Mouse (Mus musculus): ENCODE measurements around the gene Cyp2d11. TPM values are rescaled to one million over a fixed set of nuclear protein-coding genes. Genes with fewer than 3 reads are reported as not detected.

Gene Cyp2d11
- total and polyA plus RNA-seq, 3 experiments = not detected

DNA sequence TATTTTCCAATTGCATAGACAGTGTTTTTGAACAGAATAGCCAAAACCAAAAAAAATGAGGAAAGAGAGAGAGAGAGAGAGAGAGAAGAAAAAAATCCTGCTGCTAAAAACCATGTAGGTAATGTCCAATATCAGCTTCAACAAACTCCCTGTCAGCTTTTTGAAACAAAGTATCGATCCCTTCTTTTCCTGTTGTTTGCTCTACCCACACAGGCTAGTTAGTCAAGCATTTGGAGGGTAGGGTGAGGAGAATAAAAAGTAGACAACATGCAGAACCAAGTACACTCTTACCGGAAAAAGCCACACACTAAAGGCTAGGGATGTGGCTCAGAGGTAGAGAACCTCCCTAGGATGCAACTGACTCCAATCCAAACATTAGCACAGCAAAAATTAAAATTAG is 8.1 kb downstream of the Cyp2d11 start:
- Histone ChIP-seq H3K9me3 (replicated peaks) (no peaks in the 10 kb centered on the region), H3K36me3 (replicated peaks) (no peaks in the 10 kb centered on the region), H3K4me1 (ENCODE audit: insufficient read depth, low read depth, low read length) (no peaks in the 10 kb centered on the region), H3K4me3 (ENCODE audit: low read depth, low read length) (no peak overlapping the region), H3K27me3 (ENCODE audit: insufficient read depth, low read length) (peaks cover 24% of the 10 kb centered on the region)
- ATAC-seq (ENCODE audit: extremely low read depth, insufficient number of reproducible peaks, low FRiP score, poor library complexity, severe bottlenecking) = no peak
- TF ChIP-seq GATA1 (IDR thresholded peaks at IDR 0.05; ENCODE audit: borderline replicate concordance, low read length) (no peak), TAL1 (conservative IDR thresholded peaks at IDR 0.05; ENCODE audit: low read depth, low read length) (no peak), GATA2 (IDR thresholded peaks at IDR 0.05; ENCODE audit: borderline replicate concordance, low read depth, low read length) (no peak), CTCF (IDR thresholded peaks at IDR 0.05; ENCODE audit: low read depth, low read length) (no peak), POLR2AphosphoS5 (IDR thresholded peaks at IDR 0.05; ENCODE audit: insufficient replicate concordance, low read depth, low read length) (no peak)
- DNase-seq (ENCODE audit: low spot score) = no peak

DNA sequence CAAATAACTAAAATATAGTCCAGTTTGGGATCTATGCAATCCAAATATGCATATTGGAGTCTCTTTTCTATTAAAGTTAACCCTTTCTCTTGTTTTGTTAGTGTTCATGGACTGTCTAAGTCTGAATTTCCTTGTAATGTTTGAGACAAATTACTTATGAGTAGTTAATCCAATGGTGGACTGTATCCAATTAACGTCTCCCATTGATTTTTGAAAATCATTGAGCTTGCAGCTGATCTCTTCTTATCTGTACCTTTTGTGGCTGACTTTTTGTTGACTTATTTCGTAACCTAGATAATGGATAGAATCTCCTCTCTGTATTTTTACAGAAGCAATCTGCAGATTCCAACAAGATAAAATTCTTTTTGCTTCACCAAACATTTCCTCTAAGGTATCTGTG is 11.4 kb downstream of the Cyp2d11 start:
- Histone ChIP-seq H3K27me3 (ENCODE audit: insufficient read depth, low read length) (peaks cover 40% of the 10 kb centered on the region), H3K4me1 (ENCODE audit: insufficient read depth, low read depth, low read length) (peaks cover 9% of the 10 kb centered on the region), H3K9me3 (replicated peaks) (no peaks in the 10 kb centered on the region), H3K36me3 (replicated peaks) (no peaks in the 10 kb centered on the region), H3K4me3 (ENCODE audit: low read depth, low read length) (no peak overlapping the region)
- ATAC-seq (ENCODE audit: extremely low read depth, insufficient number of reproducible peaks, low FRiP score, poor library complexity, severe bottlenecking) (no peak), DNase-seq (ENCODE audit: low spot score) (no peak)
- TF ChIP-seq TAL1 (conservative IDR thresholded peaks at IDR 0.05; ENCODE audit: low read depth, low read length) = no peak
- no peak for TF ChIP-seq GATA2 (IDR thresholded peaks at IDR 0.05; ENCODE audit: borderline replicate concordance, low read depth, low read length)
- no peak for TF ChIP-seq POLR2AphosphoS5 (IDR thresholded peaks at IDR 0.05; ENCODE audit: insufficient replicate concordance, low read depth, low read length)
- no peak for TF ChIP-seq GATA1 (IDR thresholded peaks at IDR 0.05; ENCODE audit: borderline replicate concordance, low read length)
- TF ChIP-seq CTCF (IDR thresholded peaks at IDR 0.05; ENCODE audit: low read depth, low read length) = no peak

DNA sequence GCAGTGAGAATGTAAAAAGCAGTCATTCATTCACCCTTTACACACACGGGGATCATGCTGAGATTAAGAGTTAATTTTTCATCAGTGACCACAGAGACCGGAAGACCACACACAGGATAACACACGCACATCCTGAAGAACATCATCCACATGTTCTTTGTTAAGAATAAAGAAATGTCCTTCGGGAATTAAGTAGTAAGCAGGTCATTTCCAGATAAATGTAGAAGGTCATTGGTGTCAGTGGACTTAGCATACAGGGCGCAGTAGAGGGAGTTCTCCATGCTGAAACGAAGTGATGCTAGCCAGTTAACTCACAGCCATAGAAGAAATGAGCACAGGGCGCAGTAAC is 13.1 kb downstream of the Cyp2d11 start:
- no peak for ATAC-seq (ENCODE audit: extremely low read depth, insufficient number of reproducible peaks, low FRiP score, poor library complexity, severe bottlenecking)
- Histone ChIP-seq H3K9me3 (replicated peaks) (no peaks in the 10 kb centered on the region), H3K4me1 (ENCODE audit: insufficient read depth, low read depth, low read length) (peaks cover 9% of the 10 kb centered on the region), H3K36me3 (replicated peaks) (no peaks in the 10 kb centered on the region), H3K4me3 (ENCODE audit: low read depth, low read length) (no peak overlapping the region), H3K27me3 (ENCODE audit: insufficient read depth, low read length) (peaks cover 47% of the 10 kb centered on the region)
- no peak for DNase-seq (ENCODE audit: low spot score)
- no peak for TF ChIP-seq TAL1 (conservative IDR thresholded peaks at IDR 0.05; ENCODE audit: low read depth, low read length)

DNA sequence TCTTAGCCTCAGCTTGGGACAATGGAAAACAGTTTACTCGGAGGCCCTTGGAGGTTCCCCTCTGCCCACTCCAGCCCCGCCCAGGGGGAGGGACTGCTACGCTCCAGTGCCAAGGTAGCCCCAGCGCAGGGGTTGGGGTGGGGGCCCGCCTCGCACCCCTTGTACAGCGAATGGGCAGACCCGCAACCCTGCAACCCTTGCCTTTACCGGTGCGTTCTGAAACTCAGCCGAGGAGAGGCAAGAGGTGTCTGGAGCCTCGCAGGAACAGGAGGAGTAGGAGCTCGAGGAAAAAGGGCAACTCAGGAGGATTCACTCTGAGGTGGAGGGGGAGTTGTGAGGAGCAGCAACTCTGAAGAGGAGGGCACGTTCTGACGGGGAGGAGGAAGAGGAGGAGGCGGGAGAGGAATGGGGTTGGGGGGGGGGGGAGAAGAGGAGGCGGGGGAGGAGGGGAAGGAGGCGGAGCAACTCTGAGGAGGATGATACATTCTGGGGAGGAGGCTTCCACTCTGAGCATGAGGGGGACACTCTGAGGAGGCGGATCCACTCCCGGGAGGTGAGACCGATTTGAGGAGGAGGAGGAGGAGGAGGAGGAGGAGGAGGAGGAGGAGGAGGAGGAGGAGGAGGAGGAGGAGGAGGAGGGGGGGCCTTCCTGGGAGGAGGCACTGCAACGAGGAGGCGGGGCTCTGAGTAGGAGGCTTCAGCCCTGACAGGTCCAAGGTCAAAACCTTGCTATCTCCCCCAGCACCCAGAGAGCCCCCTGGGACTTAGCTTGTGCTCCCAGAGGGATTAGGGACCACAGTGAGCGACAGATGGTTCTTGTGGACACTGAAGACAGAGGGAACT is 13.7 kb downstream of the Cyp2d11 start, which contains the start of gene Cyp2d22:
TSS of gene Cyp2d22 (minus strand) at position 390 of the 843 bp plus-strand sequence.
- Histone ChIP-seq H3K36me3 (replicated peaks) (no peaks in the 10 kb centered on the region), H3K4me3 (ENCODE audit: low read depth, low read length) (peak within 1 kb of the TSS; percentile 49; the same call in 1 of the 2 replicates), H3K9me3 (replicated peaks) (no peaks in the 10 kb centered on the region), H3K27me3 (ENCODE audit: insufficient read depth, low read length) (peaks cover 51% of the 10 kb centered on the region), H3K4me1 (ENCODE audit: insufficient read depth, low read depth, low read length) (peaks cover 9% of the 10 kb centered on the region)
- DNase-seq (ENCODE audit: low spot score) = peak; percentile 12
- ATAC-seq (ENCODE audit: extremely low read depth, insufficient number of reproducible peaks, low FRiP score, poor library complexity, severe bottlenecking) = no peak
- TF ChIP-seq TAL1 (conservative IDR thresholded peaks at IDR 0.05; ENCODE audit: low read depth, low read length) (no peak), CTCF (IDR thresholded peaks at IDR 0.05; ENCODE audit: low read depth, low read length) (no peak), GATA1 (IDR thresholded peaks at IDR 0.05; ENCODE audit: borderline replicate concordance, low read length) (no peak), POLR2AphosphoS5 (IDR thresholded peaks at IDR 0.05; ENCODE audit: insufficient replicate concordance, low read depth, low read length) (no peak), GATA2 (IDR thresholded peaks at IDR 0.05; ENCODE audit: borderline replicate concordance, low read depth, low read length) (no peak)

DNA sequence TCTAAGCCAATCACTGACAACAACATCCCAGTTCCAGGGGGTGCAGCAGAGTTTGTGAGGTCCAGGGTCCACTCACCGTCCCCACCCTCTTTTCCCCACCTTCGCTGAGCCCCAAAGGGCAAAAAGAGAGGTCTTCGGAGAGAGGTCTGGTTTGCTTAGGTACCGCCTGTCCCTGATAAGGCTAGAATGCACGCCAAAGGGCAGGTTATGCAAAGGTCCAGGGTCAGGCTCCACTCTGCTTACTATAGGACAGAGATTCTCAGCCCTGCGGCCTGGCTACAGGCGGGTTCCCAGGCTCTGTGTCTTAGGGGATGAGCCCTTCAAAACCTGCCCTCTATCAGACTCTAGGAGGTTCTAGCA is 14.3 kb downstream of the Cyp2d11 start:
- DNase-seq (ENCODE audit: low spot score) = no peak
- no peaks in the 10 kb centered on the region for H3K36me3 ChIP-seq (replicated peaks)

DNA sequence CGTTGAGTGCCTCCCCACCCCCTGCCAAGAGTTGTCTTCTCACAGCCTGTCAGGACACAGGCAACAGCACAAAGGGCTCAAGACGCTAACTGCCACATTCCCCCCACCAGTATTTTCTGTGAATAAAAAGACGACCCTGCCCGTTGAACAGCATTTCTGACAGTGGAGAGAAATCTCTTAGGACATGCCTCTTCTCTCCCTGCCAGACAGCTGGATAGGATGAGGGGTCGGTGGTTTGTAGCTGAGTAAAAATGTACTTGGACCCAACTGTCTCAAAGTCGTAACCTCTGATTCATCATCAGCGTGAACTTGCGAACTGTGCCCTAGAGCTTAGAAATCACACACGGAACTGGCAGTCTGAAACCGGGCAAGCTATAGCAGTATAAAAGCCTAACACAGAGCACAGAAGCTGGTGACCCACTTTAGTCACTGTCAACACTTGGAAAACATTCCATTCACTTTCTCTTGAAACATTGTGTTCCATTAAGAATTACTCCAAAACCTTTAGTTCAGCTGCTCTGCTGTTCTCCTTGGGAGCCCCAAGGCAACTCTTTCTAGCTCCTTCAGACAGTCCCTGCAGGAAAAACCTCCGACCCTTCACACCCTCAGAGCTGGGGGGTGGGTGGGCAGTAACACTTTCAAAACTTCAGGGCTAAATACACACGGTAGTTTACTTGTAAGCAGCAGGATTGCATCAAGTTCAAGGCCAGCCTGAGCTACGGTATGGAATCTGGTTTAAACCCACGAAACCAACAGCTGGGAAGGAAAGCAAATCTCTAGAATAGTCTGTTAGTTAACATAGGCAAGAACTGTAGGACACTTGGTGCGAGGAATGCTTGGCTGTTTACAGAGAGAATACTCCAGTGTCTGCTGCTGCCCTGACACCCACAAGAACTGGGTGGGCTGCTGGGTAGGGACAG is 15.3 kb downstream of the Cyp2d11 start:
- Histone ChIP-seq H3K4me1 (ENCODE audit: insufficient read depth, low read depth, low read length) (peaks cover 9% of the 10 kb centered on the region), H3K4me3 (ENCODE audit: low read depth, low read length) (no peak overlapping the region), H3K36me3 (replicated peaks) (no peaks in the 10 kb centered on the region), H3K27me3 (ENCODE audit: insufficient read depth, low read length) (peaks cover 61% of the 10 kb centered on the region), H3K9me3 (replicated peaks) (no peaks in the 10 kb centered on the region)
- no peak for TF ChIP-seq TAL1 (conservative IDR thresholded peaks at IDR 0.05; ENCODE audit: low read depth, low read length)
- TF ChIP-seq GATA1 (IDR thresholded peaks at IDR 0.05; ENCODE audit: borderline replicate concordance, low read length) = no peak
- TF ChIP-seq POLR2AphosphoS5 (IDR thresholded peaks at IDR 0.05; ENCODE audit: insufficient replicate concordance, low read depth, low read length) = no peak
- TF ChIP-seq GATA2 (IDR thresholded peaks at IDR 0.05; ENCODE audit: borderline replicate concordance, low read depth, low read length) = no peak
- no peak for TF ChIP-seq CTCF (IDR thresholded peaks at IDR 0.05; ENCODE audit: low read depth, low read length)
- DNase-seq (ENCODE audit: low spot score) = no peak
- ATAC-seq (ENCODE audit: extremely low read depth, insufficient number of reproducible peaks, low FRiP score, poor library complexity, severe bottlenecking) = no peak

More for the DNA sequence above, 14.3 kb downstream of the Cyp2d11 start:
- no peak overlapping the region; the same call in 1 of the 2 replicates for H3K4me3 ChIP-seq (ENCODE audit: low read depth, low read length)
- no peaks in the 10 kb centered on the region for H3K9me3 ChIP-seq (replicated peaks)
- H3K27me3 ChIP-seq (ENCODE audit: insufficient read depth, low read length) = peaks cover 52% of the 10 kb centered on the region
- H3K4me1 ChIP-seq (ENCODE audit: insufficient read depth, low read depth, low read length) = peaks cover 9% of the 10 kb centered on the region
- TF ChIP-seq GATA1 (IDR thresholded peaks at IDR 0.05; ENCODE audit: borderline replicate concordance, low read length) (no peak), TAL1 (conservative IDR thresholded peaks at IDR 0.05; ENCODE audit: low read depth, low read length) (no peak), CTCF (IDR thresholded peaks at IDR 0.05; ENCODE audit: low read depth, low read length) (no peak), POLR2AphosphoS5 (IDR thresholded peaks at IDR 0.05; ENCODE audit: insufficient replicate concordance, low read depth, low read length) (no peak), GATA2 (IDR thresholded peaks at IDR 0.05; ENCODE audit: borderline replicate concordance, low read depth, low read length) (no peak)
- ATAC-seq (ENCODE audit: extremely low read depth, insufficient number of reproducible peaks, low FRiP score, poor library complexity, severe bottlenecking) = no peak
